Mouse (Mus musculus) erythroblast, embryonic 14.5 days (primary cell): ENCODE results near the gene Sipa1l3. TPM values are rescaled to one million over a fixed set of nuclear protein-coding genes. Genes with fewer than 3 reads are reported as not detected.

ENCODE experiments used
- H3K27me3 ChIP-seq: 2 replicates; pipeline ENCODE4 v1.6.1; 2012; ENCODE audit warnings: inconsistent platforms; ENCODE audit not compliant: control insufficient read depth
- H3K36me3 ChIP-seq: 2 replicates; pipeline ENCODE4 v1.6.1; 2012; ENCODE audit warnings: mild to moderate bottlenecking, inconsistent platforms; ENCODE audit not compliant: control insufficient read depth
- H3K4me1 ChIP-seq: 2 replicates; pipeline ENCODE4 v1.6.1; 2012; ENCODE audit warnings: inconsistent platforms; ENCODE audit not compliant: control insufficient read depth
- H3K4me3 ChIP-seq: replicated peaks from 2 replicates; pipeline ENCODE3; 2012; ENCODE audit warnings: moderate library complexity, mild to moderate bottlenecking, inconsistent platforms
- H3K9me3 ChIP-seq: 2 replicates; pipeline ENCODE4 v1.6.1; 2012; ENCODE audit warnings: low read length, inconsistent platforms, mixed read lengths; ENCODE audit not compliant: control insufficient read depth
- GATA1 ChIP-seq: IDR thresholded peaks from 2 replicates; pipeline ENCODE4 v1.6.1; 2012; ENCODE audit warnings: low read length, inconsistent platforms, mixed read lengths
- TAL1 ChIP-seq: IDR thresholded peaks from 3 replicates; pipeline ENCODE4 v1.6.1; 2012; ENCODE audit warnings: low read length, inconsistent platforms, mixed read lengths
- polyA plus RNA-seq: library from polyadenylated mRNA; stranded (reverse); fragments of >175 nt; gene quantifications from 2 replicates; pipeline ENCODE4 v1.2.3, GENCODE M21; 2012

Sipa1l3 gene
- polyA plus RNA-seq, 1 experiment: 2.0 TPM

GRCm38 (mm10) chr7:29541186-29541585 lies 22.7 kb upstream of the Sipa1l3 start:
- peaks cover 2% of the 10 kb centered on the region; the same call in 1 of the 2 replicates for H3K9me3 ChIP-seq
- H3K4me3 ChIP-seq: no peak overlapping the region
- H3K4me1 ChIP-seq: no peaks in the 10 kb centered on the region
- H3K27me3 ChIP-seq: no peaks in the 10 kb centered on the region
- TF ChIP-seq GATA1: no peak
- TF ChIP-seq TAL1: no peak
- H3K36me3 ChIP-seq: no peaks in the 10 kb centered on the region

- peaks cover 2% of the 10 kb centered on the region; the same call in 1 of the 2 replicates for H3K9me3 ChIP-seq
- H3K27me3 ChIP-seq: no peaks in the 10 kb centered on the region
- H3K4me1 ChIP-seq: no peaks in the 10 kb centered on the region
- no peaks in the 10 kb centered on the region for H3K36me3 ChIP-seq
- TF ChIP-seq TAL1: no peak
- TF ChIP-seq GATA1: no peak
- H3K4me3 ChIP-seq: no peak overlapping the region
These were observed 22.2 kb upstream of the Sipa1l3 start for GRCm38 (mm10) chr7:29540631-29541030.

- TF ChIP-seq TAL1: no peak
- no peak for TF ChIP-seq GATA1
These were observed 5.3 kb upstream of the Sipa1l3 start for GRCm38 (mm10) chr7:29523700-29524099.

GRCm38 (mm10) chr7:29521841-29522575 lies 3.6 kb upstream of the Sipa1l3 start:
- TF ChIP-seq TAL1 (no peak), GATA1 (no peak)
- H3K36me3 ChIP-seq: no peaks in the 10 kb centered on the region
- peaks cover 3% of the 10 kb centered on the region; the same call in 1 of the 2 replicates for H3K9me3 ChIP-seq
- no peaks in the 10 kb centered on the region for H3K27me3 ChIP-seq
- H3K4me1 ChIP-seq: peaks cover 23% of the 10 kb centered on the region
- no peak overlapping the region for H3K4me3 ChIP-seq

More at GRCm38 (mm10) chr7:29523700-29524099, 5.3 kb upstream of the Sipa1l3 start:
- Histone ChIP-seq H3K4me1 (peaks cover 8% of the 10 kb centered on the region), H3K36me3 (no peaks in the 10 kb centered on the region), H3K9me3 (peaks cover 3% of the 10 kb centered on the region; the same call in 1 of the 2 replicates), H3K4me3 (no peak overlapping the region), H3K27me3 (no peaks in the 10 kb centered on the region)

- Histone ChIP-seq H3K4me3 (no peak overlapping the region), H3K4me1 (peaks cover 29% of the 10 kb centered on the region), H3K27me3 (no peaks in the 10 kb centered on the region), H3K36me3 (no peaks in the 10 kb centered on the region), H3K9me3 (peaks cover 3% of the 10 kb centered on the region; the same call in 1 of the 2 replicates)
- TF ChIP-seq GATA1 (no peak), TAL1 (no peak)
These were observed 2.9 kb upstream of the Sipa1l3 start for GRCm38 (mm10) chr7:29521365-29521764.

- Histone ChIP-seq H3K4me3 (no peak overlapping the region), H3K9me3 (peaks cover 3% of the 10 kb centered on the region; the same call in 1 of the 2 replicates), H3K27me3 (no peaks in the 10 kb centered on the region), H3K36me3 (no peaks in the 10 kb centered on the region), H3K4me1 (peaks cover 29% of the 10 kb centered on the region)
- TF ChIP-seq GATA1 (no peak), TAL1 (no peak)
These were observed 2.4 kb upstream of the Sipa1l3 start for GRCm38 (mm10) chr7:29520794-29521193.

GRCm38 (mm10) chr7:29519211-29519550 lies 740 bp upstream of the Sipa1l3 start:
- TF ChIP-seq TAL1 (no peak), GATA1 (no peak)
- no peaks in the 10 kb centered on the region for H3K9me3 ChIP-seq
- H3K4me1 ChIP-seq: peaks cover 29% of the 10 kb centered on the region
- H3K4me3 ChIP-seq: peak overlapping the region; percentile 93
- no peaks in the 10 kb centered on the region for H3K27me3 ChIP-seq
- no peaks in the 10 kb centered on the region for H3K36me3 ChIP-seq

GRCm38 (mm10) chr7:29518054-29518420 lies 404 bp downstream of the Sipa1l3 start:
- Histone ChIP-seq H3K36me3 (no peaks in the 10 kb centered on the region), H3K4me1 (peaks cover 31% of the 10 kb centered on the region), H3K4me3 (peak overlapping the region; percentile 93), H3K9me3 (no peaks in the 10 kb centered on the region), H3K27me3 (no peaks in the 10 kb centered on the region)
- TF ChIP-seq GATA1: no peak

GRCm38 (mm10) chr7:29517178-29517577 lies 1.3 kb downstream of the Sipa1l3 start:
- TF ChIP-seq TAL1 (no peak), GATA1 (no peak)

GRCm38 (mm10) chr7:29515652-29516051 lies 2.8 kb downstream of the Sipa1l3 start:
- H3K4me1 ChIP-seq: peaks cover 52% of the 10 kb centered on the region
- TF ChIP-seq GATA1 (no peak), TAL1 (no peak)

More at GRCm38 (mm10) chr7:29517178-29517577, 1.3 kb downstream of the Sipa1l3 start:
- peaks cover 38% of the 10 kb centered on the region for H3K4me1 ChIP-seq
- H3K36me3 ChIP-seq: no peaks in the 10 kb centered on the region
- H3K4me3 ChIP-seq: peak overlapping the region; percentile 93
- H3K9me3 ChIP-seq: no peaks in the 10 kb centered on the region
- H3K27me3 ChIP-seq: no peaks in the 10 kb centered on the region

More at GRCm38 (mm10) chr7:29515652-29516051, 2.8 kb downstream of the Sipa1l3 start:
- no peaks in the 10 kb centered on the region for H3K36me3 ChIP-seq
- no peaks in the 10 kb centered on the region for H3K9me3 ChIP-seq
- no peaks in the 10 kb centered on the region for H3K27me3 ChIP-seq
- no peak overlapping the region for H3K4me3 ChIP-seq
